Mouse (Mus musculus) embryonic stem cell, embryonic (primary cell): Measurements from ENCODE around the gene Lonrf2.

Experiments used
- CTCF ChIA-PET, 4 experiments: fragments of 300-600 bp in 2 of 4; fragments of 350-600 bp in 2 of 4; sonication (Branson Sonifier 250); formaldehyde crosslinking; loops; one replicate each; lab custom pipeline; 2022; ENCODE audit warnings: inconsistent platforms in 2 of 4; lab: Charles Lee
- POLR2A ChIA-PET, 4 experiments: fragments of 300-600 bp in 2 of 4; fragments of 350-600 bp in 2 of 4; sonication (Branson Sonifier 250); formaldehyde crosslinking; loops; one replicate each; lab custom pipeline; 2022; ENCODE audit warnings: antibody characterized with exemption in 4 of 4, inconsistent platforms in 1 of 4; lab: Charles Lee

Lonrf2 gene

DNA sequence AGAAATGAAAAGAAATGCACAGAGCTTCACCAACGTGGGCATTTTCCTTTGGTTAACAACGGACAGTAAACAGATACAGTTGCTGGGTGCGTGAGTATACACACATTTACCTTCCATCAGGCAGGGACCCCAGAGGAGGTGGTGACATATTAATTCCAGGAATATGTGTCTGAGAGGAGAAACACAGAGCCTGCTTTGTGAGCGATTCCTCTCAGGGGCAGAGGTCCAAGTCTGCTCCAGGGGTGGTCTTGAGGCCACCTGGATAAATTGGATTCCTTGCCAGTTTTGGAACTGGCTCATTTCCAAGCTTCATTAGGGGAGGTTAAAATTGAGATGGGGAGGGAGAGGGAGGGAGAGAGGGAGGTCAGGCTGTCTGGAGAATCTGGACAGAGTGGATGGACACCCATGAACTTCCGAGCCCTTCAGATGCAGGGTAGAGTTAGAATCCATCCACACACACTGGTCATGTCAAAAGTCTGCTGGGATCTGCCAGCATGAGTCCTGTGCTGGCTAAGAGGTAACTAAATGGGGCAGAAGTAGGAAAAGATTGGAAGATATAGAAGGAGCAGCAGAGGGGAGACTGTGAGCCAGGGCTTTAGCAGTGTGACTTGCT is 78.6 kb downstream of the Lonrf2 start:
- CTCF ChIA-PET: no interaction called here
- POLR2A ChIA-PET: no interaction called here

GRCm38 (mm10) chr1:38743863-38744262 is 92.6 kb downstream of the Lonrf2 start:
- ChIA-PET CTCF (no interaction called here), POLR2A (no interaction called here)
